Mouse (Mus musculus): ENCODE data around the gene Rasd1.

Rasd1 gene

DNA sequence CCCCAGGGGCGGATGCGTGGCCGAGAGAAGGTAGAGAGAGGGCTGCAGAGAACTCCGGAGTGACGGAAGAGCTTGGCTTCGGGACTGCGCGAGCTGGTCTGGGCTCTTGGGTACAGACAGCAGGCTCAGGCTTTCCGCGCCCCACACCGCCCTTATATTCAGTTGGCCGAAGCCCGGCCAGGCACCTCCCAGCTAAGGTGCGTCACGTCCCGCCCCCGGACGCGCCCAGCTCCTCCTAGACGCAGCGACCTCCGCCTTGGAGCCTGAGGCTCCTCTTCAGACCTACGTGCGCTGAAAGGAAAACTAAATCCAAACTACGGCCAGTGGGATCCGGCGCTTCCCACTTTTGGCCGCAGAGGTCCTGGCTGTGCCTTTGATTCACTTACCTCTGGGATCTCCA is at the start of gene Rasd1:
Rasd1 (minus strand) TSS at position 127 of the 400 bp plus-strand sequence.
- peak; percentile 87 for DNase-seq

DNA sequence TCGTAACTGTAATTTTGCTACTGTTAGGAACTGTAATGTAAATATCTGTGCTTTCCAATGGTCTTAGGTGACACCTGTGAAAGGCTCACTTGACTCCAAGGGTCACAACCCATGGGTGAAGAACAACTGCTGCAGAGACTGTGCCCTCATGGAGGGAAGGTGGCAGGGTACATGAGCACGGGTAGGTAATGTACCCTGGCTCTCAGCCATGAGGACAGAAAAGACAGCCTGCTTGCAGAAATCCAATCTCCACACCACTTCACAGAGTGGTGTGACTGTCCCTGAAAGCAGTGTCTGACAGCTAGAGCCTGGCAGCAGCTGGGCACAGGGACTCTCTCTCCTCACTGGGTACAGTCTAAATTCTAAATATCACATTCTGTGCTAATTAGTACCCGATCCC is 46.8 kb upstream of the Rasd1 start:
- no peak for DNase-seq

DNA sequence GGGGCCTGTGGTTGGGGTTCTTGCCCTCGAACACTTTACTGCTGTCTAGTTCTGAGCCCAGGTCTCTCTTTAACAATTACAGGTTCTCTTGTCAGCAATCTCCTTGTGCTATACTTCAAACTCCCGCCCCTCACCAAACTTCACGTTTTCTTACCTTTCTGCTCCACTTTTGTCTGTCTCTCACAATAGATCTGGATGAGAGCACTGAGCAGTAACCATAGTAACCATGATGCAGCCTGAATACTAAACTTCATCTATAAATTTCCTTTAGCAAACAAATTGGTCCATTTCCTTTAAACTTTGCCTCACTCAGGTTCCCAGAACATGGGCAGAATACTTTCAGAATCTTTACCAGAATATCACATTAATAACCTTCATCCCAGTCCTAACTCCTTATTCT is 44.7 kb upstream of the Rasd1 start:
- DNase-seq: no peak

DNA sequence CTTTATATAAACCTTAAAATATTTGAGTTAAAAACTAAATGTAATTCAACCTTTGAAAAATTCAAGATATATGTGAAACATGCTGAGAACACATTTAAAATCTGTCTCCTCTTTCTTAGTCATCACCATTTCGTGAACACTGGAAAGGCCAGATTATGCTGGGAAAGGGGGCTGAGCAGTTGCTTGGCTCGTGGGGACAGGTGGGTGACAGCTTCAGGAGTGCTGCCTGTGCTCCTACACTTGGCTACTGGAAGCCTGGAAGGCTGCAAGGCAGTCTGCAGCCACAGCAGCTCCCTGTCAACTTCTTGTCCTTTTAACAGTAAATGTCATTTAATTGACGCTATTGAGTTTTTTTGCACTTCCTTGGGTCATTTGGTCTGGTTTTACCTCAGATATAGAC is 41.1 kb upstream of the Rasd1 start:
- DNase-seq: no peak

DNA sequence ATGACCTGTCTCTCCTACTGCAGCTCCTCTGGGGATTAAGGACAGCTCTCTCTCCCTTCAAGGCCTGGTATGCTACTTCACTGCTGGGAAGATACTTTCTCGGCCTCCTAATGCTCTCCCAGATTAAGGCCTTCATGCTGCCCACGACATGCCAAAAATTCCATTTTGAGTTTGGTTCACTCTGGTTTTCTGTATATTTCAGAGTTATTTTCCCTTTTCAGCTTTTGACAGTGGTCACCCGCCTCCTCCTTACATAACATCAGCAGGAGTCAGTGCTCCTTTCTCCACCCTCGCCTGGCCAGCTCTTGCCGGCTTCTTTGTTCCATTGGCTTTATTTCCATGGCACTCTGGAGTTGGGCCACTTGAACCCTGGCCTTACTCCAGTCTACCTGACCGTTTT is 40.0 kb upstream of the Rasd1 start:
- DNase-seq: no peak

DNA sequence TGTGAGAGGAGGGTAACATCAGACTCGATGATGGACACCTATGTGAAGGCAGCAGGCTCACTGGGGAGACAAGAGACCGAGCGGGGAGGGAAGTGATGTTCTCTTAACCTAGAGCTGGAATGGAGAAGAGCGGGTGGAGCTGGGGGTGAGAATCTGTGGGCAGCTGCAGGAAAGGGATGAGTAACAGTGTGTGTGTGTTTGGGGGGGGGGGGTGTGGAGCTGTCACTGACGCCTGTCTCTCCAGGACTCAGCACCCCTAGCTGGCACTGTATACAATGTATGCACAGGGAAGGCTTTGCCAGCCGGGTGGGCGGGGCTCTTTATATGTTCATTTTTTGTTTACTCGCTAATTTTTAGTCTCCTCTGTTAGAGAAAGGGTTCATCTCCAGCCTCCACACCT is 39.1 kb upstream of the Rasd1 start:
- no peak for DNase-seq

DNA sequence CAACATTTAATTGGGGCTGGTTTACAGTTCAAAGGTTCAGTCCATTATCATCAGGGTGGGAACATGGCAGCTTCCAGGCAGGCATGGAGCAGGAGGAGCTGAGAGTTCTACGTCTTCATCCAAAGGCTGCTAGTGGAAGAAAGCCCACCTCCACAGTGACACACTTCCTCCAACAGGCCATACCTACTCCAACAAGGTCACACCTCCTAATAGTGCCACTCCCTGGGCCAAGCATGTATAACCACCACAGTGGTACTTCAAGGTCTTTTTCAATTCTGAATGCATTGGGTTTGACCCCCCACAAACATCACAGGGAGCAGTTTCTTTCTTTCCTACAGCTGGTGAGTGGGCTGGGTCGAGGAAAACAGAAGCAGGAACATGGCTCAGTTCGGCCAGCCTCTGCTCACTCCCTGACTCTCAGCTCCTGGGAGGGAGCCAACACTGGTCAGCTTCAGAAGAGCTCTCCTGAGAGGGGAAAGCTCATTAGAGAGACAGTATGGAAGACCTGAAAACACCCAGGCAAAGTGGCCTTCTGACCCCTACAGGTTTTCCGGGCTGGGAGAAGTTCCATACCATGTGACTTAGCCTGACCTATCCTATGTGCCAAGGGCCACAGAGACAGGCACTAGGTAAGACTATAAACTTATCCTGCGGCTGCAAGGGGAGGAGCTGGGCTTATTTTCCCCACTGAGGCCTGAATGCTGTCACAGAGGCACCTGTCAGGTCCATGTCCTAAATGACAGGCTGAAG is 36.7 kb upstream of the Rasd1 start:
- DNase-seq: no peak

DNA sequence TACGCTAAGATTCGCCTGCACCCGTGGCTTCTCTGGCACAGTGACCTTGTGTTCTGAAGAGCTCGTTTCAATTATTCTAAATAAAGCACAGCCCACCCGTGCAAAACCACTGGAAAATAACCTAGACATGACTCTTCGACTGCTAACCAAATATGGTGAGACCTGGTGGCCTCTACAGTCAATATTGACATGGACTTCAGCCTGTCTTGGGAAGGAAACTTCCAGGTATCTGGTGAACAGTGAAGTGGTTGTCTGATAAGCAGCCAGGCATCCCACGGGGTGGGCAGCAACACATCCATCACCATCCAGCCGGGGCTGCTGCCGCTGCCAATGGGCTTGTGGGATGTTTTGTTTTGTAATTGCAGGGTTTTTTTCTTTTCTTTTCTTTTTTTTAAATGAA is 29.6 kb upstream of the Rasd1 start:
- DNase-seq: no peak

DNA sequence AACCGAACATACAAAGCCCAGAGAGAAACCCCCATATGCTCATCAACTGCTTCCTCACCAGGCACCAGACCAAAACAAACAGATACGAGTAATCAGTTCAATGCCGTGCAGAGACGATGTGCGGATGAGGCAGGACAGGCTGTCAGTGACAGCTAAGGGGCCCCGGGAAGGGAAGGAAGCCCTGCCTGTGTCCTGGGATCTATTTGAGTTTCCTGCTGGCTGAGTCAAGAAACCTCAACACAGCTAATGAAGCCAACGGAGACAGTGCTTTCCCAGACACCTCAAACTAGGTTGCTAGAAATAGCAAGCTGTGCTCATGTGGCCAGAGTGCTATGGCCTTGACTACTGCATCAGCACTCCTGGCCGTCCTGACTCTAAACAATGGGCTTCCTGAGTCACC is 26.6 kb upstream of the Rasd1 start:
- no peak for DNase-seq

DNA sequence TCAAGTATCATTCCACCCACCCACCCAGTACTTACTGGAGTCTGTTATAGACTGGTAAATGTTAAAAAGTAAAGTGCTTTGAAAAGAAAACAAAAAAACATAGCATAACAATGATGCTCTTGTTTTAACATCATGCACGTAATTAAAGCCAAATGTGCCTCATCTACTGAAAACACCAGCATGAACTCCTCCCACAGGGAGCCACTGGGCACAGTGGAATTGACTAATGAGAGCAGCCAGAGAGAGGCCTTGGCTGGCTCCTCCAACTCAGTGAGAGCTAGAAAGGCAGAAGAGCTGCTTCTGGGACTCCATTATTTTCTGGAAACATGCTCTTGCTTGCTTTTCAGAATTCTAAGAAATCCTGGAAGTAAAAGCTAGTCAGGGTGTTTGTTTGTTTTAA is 24.7 kb upstream of the Rasd1 start:
- no peak for DNase-seq

DNA sequence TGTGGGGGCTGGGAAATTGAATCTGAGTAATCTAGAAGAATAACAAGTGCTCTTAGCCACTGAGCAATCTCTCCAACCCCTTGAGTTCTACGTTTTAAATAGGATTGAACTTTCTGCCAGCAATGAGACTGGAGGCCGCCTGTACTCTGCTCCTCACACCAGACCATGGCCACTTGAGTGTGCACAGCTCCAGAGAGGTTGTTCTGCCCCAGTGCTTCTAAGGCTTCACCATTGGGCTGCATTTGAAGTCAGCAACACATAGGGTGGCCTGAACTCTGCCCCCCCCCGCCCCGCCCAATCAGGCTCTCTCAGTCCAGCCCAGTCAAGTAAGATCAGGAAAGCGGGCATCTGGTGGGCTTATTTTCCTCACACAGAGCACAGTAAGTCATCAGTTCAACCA is 13.1 kb upstream of the Rasd1 start:
- DNase-seq: peak; percentile 69

DNA sequence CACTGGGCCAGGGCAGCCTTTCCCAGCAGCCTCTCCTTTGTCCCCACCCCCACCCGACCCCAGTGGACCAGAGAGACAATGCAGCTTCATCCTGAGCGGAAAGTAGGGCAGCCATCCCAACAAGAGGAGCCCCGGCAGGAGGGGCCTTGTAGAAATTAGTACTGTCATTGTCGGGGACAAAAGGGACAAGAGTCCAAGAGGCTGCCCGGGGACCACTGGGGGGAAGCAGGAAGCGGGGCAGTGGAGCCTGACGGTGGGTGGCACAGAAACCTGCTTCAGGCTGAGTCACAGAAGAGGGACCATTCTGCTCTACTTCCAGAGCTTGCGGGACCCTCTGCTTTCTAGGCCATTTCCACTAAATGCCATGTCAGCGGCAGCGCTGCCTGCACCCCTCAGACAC is 10.5 kb upstream of the Rasd1 start:
- DNase-seq: no peak

DNA sequence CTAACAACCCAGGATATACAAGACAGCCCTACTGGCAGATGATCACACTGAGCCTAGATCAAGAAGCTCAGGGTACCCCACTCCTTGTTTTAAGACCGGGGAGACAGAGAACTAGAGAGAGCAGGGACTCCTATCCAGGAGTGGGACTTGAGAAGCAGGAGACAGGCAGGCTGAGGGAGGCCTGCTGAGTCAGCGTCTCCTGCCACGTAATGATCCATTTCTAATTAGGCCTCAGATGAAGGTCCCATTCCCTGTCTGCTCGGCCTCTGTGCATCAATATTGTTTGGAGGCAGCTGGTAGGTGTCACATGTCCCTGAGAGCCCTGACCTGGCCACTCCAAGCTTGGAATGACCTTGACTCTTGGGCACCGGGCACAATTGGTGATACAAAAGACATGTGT is 8.6 kb upstream of the Rasd1 start:
- DNase-seq: no peak

DNA sequence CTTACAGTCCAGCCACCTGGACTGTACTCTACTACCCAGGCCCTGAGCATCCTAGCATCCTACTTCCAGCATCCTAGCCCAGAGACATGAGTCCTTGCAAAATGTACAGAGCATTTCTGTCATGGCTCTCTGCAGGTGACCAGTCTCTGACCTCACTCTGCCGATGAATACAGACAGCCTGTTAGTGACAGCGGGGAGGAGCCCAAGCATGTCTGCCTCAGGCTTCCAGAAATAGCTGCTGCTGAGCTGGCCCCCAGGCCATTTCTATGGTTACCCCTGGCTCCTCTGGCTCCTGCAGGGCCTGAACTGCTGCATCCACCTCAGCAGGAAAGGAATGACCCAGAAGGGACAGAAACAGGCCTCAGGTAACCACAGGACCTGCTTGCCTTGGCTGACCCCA is 6.9 kb upstream of the Rasd1 start:
- DNase-seq: no peak

DNA sequence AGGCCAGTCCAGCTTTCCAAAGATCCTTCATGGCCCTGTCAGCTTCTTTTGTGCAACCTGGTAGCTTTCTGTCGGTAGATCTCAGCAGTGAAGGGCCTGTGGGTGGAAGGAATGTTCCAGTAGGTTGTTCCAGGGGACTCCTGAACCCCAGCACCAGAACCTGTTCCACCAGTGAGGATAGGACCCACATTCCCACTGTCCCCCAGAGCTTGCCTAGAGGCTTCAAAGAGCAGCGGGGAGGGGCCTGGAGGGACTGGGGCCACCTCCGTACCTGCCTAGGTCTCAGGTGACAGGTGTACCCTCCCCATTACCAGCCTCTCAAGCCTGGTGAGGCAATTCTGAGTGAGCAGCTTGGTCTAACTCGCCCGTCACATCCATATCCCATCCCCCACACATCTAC is 6.0 kb upstream of the Rasd1 start:
- DNase-seq: no peak

DNA sequence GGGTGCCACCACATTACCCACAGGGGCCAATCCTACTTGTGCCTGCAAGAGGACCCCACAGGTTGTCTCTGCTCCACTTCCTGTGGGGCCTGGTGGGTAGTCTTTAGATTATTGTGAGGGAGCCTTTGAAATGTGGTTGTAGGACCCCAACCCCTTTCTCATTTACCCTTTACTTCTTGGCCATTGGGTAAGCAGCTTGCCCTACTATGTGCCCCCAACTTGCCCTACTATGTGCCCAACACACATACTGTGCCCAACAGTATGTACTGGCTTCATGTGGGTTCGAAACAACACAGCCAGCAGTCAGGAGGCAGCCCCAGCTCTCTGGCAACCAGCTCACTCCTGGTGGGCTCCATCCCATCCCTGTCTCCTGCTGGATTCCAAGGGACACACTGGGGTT is 3.0 kb upstream of the Rasd1 start:
- DNase-seq: no peak

DNA sequence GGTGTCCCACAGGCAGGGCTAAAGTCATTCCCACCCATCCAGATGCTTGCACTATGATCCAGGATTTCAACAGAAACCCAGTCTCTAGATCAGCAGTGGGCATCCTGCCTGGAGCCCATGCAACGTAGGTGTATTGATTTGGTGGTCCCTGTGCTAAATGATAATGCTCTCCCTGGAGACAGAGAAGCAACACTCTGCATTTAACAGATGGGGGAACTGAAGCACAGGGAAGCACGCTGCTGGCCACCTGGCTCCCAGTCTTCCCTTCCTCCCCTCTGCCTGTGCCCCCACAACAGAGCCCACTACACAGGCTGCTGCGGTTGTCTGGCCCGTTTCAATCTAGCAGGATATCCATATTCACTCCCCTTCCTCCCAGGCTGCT is 1.3 kb upstream of the Rasd1 start:
- no peak for DNase-seq

DNA sequence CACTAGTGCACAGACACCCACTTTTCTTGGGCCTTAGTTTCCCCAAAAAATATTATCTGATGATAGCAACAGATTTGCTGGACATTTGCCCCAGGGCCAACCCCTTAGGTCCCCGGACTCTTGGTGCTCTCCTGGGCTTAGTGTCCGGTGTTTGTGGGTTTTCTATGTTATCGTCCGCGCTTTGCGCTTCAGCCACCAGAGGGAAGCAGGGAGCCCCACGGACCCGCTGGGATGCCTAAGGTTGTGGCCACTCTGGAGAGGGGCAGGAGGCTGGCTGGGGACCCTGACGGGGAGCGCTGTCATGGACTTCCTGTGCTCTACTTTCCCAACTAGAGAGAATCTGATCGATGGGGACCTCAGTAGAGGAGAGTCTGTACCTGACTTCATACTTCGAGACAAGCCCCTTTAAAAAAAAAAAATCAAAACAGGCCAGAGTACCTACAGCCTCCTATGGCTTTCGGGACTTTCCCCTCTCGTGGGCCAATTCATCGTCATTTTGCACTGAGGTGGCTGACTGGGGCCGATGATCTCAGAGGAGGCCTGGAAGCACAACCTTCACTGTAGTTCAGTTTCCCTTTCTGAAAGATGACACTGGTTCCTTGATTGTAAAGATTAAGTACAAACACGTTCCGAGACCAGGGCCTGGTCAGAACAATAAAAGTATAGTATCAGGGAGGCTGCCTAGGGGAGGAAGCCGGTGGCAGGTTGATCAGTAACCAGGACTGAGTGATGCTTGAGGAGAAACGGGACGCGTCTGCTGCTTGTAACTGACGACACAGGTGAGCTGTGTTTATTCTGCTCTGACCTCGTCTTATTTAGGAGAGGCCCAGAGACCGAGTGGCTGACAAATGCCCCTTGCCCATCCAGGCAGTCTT is 720 bp upstream of the Rasd1 start:
- peak; percentile 78 for DNase-seq

DNA sequence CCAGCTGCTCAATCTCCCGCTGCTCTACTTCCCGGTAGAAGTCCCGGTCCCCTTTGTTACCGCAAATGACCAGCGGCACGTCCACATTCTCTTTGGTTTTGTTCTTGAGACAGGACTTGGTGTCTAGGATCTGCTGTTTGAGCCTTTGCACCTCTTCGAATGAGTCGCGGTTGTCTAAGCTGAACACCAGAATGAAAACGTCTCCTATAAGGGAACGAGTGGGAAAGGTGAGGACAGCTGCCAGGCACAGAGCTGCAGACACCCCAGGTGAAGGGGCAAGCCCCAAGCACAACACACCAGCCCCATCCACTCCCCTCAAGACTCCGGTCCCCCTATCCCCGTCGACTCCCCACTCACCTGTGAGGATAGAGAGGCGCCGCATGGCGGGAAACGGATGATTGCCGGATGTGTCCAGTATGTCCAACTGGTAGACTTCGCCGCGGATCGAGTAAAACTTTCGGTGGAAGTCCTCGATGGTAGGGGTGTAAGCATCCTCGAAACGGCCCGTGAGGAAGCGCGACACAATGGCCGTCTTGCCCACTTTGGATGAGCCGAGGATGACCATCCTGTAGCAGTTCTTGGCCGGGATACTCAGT is 483 bp downstream of the Rasd1 start:
- no peak for DNase-seq

DNA sequence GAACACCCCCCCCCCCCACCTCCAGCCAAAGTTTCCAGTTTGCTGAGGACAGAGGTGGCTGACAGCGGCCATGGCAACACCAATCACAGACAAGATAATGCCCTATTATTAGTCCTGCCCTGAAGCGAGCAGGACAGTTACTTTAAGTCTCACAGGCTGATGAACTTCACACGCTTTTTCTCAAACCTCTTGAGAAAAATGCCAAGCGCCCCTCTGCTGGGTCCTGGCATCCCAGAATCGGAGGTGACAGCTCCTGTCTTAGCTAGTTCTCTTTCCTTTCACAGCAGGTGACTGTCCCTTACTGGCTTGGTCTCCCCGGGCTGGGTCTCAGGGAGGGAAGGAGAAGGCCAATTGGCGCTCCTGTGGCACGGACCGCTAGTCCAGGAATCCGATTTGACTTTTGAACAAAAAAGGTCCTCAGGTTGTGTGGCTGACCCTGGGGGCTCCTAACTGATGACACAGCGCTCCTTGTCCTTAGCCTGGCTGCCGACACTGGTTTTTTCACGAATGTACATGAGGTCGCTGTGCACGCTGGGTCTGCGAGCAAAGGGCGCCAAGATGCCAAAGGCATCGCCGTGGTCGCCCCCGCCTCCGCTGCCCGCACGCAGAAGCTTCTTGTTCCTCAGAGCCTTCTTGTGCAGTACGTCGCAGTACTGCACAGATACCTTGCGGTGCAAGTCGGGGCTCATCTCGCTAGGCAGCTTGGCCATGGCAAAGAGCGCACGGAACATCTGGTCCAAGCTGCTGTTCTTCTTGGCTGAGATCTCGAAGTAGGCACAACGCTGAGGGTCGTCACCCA is 1.2 kb downstream of the Rasd1 start:
- DNase-seq: no peak

DNA sequence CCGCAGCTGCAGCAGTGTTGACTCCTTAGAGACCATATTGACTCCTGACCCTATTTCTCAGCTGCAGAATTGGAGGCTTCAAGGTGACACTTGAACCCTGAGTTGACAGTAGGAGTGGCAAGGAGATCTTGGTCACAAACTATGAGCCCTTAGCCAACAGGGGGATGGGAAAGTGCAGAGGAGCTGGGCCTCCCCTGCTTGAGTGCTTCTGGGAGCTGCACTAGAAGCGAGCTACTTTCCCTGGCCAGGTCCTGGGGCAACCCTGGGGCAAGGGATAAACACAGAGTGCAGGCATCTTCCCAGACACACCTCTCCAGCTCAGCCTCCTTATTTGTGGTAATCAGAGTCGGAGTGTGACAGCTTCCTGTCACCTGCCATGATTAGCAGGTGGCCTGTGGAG is 2.2 kb downstream of the Rasd1 start:
- no peak for DNase-seq

DNA sequence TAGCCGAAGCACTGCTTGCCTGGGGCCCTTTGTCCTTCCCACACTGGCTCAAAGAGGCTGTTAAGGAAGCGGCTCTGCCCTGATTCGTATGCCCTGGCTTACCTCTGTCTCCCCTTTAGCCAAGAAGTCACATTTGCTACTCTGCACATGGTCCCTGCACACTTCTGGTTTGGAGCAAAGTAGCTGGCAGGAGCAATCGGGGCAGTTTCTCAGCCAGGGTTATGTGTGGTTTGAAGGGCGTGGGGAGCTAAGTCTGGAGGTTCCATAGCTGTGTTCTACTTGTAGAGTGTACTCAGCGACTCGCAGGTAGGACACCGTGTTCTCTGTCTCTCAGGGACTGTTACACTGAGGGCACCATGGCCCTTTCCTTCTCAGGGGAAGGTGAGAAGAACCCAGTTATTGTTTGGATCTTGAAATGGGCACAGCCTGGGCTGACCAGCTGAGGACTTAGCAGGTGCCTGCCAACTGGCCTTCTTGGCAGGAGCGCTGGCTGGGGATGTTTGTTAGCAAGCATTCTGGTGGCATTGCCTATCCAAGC is 3.3 kb downstream of the Rasd1 start:
- peak; percentile 54 for DNase-seq

All from kidney, adult 11 months (tissue).